Mouse (Mus musculus) embryo, embryonic 11 days (tissue): ENCODE results near the gene Vcl.

Experiments used
- DNase-seq: peaks from one replicate; pipeline ENCODE4 v3.0.0-alpha.2; 2015

Gene Vcl

GRCm38 (mm10) chr14:20928848-20929745, at the start of gene Vcl:
TSS of gene Vcl (plus strand) at chr14:20929398.
- DNase-seq, result peak; percentile 100

DNA sequence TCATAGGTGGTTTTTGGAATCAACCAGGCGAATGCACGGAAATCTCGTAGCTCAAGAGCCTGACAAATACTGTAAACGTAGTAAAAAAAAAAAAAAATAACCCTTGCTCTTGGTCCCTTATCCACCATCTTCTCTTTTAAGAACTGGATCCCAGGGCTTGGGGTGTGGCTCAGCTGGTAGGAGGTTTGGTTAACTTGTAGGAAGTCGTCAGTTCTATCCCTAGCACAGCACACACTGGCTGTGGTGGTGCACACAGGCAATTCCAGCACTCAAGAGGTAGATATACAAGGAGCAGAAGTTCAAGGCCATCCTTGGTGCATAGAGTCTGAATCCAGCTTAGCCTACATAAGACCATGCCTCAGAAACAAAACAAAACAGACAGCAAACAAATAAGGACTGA, 44.5 kb upstream of the Vcl start:
- DNase-seq, result no peak

DNA sequence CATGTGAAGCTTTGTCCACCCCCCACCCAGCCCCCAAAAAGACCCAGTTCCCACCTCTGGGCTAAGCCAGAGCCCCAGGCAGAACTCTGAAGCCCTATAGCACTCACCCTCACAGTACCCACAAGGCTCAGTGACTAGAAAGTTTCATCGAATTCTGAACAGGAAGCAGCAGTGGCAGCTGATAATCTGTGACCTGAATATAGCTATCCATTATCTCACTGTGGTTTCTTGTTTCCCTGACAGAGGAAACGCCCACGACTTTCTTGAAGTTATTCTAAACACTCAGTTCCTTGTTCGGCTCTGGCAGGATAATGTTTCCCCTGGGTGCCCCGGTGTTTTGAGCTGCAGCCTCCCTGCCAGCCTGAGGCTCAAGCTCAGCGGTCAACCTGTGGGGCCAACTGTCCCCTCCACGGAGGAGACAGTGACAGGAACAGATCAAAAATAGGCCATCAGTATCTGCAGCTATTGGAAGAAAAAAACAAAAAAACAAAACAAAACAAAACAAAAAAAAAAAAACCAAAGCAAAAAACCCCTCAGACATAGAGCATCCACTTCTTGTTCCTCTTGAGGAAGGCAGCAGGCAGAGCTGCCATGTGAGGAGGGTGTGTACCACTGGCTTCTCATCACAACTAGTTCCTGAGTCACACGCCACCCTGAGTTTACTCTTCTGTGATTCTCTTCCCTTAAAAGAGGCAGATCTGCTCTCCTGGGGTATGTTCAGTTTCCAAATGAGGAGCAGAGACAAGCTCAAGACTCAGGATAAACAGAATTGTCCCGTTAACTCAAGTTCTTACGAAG, 43.9 kb upstream of the Vcl start:
- peak; percentile 70 for DNase-seq

- DNase-seq, result peak; percentile 64
Observed at GRCm38 (mm10) chr14:20886266-20886665, 42.9 kb upstream of the Vcl start.

GRCm38 (mm10) chr14:20887541-20888085, 41.6 kb upstream of the Vcl start:
- DNase-seq, result no peak

DNA sequence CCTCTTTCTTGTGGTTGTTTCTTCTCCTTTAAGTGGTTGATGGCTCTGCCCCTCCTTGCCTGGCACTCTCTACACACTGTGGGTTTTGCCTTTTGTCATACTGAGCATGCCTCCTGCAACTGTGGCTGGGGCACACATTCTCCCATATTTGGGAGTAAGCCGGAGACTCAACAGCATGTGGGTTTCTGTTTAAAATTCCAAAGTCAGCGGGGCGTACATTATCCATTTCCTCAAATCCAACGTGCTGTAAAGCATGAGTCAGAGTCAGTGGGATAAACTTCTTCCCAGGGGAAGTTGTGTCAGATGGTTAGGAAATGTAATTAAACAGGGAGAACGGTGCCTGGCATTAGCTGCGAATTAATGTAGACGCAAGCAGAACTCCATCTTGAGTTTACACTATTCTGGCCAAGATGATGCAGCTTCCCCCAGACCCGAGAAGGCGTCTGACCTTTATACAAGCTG, 37.2 kb upstream of the Vcl start:
- peak; percentile 66 for DNase-seq

GRCm38 (mm10) chr14:20893815-20894214, 35.4 kb upstream of the Vcl start:
- DNase-seq, result no peak

GRCm38 (mm10) chr14:20901267-20901666, 27.9 kb upstream of the Vcl start:
- DNase-seq, result no peak

DNA sequence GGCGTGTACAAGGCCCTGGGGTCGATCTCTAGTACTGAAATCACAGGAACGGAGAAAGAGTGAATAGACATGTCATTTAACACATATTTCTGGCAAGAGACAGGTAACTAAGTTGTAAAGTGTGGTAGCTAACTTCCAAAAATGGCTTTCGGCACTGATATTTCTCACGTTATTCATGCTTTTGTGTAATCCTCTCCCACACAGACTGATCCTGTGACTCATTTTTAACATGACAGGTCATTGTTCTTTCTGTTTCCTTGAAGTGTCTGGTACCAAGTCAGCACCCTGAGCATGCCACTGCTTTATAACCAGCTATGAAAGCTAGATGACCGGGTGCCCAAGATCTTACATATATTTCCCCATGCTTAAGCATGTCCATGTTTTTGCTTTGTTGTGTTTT, 26.1 kb upstream of the Vcl start:
- no peak for DNase-seq

DNA sequence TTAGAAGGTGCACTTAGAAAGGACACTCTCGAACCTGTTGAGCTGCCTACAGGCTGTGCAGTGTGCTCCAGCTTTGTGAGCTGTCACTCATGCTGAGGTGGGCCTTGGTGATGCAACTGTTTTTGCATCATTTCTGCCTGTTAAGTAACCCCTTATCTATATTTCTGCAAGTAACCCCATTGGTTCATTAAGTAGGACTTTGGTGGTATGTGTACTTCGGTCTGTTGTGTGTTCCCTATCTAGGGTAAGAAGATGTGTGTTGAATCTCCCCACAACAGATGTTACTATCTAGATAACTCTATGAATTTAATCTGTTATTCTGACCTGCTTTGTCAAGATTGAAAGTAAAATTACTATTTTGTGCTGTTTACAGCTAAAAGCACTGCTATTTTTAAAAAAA, 17.4 kb upstream of the Vcl start:
- DNase-seq, result no peak

GRCm38 (mm10) chr14:20914415-20914814, 14.8 kb upstream of the Vcl start:
- DNase-seq, result no peak

- DNase-seq, result no peak
Observed at GRCm38 (mm10) chr14:20916625-20917612, 12.3 kb upstream of the Vcl start.

GRCm38 (mm10) chr14:20924071-20924789, 5.0 kb upstream of the Vcl start:
- DNase-seq, result no peak

GRCm38 (mm10) chr14:20927470-20928307, 1.5 kb upstream of the Vcl start:
- no peak for DNase-seq

DNA sequence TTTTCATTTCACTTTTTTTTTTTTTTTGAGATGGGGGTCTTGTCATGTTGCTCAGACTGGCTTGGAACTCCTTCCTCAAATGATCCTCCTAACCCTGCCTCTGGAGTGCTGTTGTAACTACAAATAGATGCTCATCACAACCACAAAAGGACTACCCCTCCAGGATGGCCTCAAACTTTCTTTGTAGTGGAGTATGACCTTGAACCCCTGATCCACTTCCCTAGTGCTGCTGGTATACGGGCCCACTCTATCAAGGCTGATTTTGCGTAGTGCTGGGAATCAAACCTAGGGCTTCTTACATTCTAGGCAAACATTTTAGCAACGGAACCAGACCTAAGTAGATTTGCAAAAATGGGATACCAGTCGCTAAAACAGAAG, 901 bp upstream of the Vcl start:
- peak; percentile 19 for DNase-seq

DNA sequence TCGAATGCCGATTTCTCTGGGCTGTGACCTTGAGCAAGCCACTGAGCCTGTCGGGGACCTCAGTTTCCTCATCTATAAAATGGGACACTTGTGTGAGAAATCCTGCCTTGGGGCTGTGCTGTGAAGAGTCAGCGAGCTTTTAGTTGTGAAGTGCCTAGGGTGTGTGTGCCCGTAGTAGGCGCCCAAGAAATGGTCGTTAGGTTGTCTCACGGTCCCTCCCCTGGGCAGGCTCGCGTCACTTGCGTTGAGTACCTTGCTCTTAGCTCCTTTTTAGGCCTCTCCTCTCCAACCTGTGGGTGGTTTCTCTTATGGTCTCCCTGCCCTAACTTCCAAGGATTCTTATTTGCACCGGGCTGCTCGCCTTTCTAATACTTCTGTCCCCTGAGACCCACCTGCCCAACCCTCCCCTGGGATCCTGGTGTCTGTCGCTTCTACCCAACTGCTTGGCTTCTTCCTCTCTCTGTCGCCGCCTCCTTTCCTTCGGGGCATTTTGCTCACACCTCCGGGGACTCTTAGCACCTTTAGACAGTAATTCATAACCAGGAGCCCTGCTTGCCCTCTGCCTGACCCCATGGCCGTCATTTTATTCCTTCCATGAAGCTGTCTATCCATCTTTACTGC, 726 bp downstream of the Vcl start:
- peak; percentile 26 for DNase-seq

DNA sequence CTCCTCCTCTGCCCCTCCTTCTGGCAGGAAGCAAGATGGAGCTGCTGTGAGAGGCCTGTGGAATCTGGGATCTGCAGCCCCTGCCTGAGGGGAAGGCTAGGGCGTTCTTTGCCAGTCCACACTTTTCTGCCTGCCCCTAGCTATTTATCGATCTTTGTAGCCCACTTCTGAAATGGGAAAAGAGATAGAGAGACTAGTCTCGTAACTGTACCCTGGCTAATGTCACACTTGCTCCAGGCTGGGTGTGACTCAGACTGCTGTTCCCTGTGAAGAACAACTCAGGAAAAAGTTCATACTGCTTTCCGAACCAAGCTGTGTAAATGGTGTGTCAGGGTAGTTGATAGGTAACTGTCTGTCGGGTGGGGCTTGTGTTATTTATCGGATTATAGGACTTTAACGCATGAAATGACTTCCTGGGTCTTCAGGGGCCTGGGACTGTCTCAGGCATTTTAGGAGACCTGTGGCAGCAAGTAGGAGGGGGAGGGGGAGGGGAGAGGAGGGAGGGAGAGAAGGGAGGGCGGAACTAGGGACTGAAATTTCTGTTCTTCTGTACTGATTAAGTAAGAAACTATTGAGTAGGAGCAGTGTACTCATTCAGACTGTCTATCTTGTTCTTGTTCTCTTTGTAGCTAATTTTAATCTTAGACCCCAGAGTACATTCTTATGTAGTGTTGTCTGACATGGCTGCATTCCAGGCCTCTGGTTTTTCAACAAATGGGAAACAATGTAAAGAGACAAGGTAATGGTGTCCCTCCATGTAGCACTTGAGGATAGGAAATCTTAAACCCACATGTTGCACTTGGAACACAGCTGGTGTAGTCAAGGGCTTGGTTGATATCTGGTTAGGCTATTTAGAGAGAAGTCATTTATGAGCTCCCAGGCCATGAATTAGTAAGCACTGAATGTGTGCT, 1.5 kb downstream of the Vcl start:
- peak; percentile 33 for DNase-seq

- no peak for DNase-seq
Observed at GRCm38 (mm10) chr14:20938424-20938823, 9.2 kb downstream of the Vcl start.

DNA sequence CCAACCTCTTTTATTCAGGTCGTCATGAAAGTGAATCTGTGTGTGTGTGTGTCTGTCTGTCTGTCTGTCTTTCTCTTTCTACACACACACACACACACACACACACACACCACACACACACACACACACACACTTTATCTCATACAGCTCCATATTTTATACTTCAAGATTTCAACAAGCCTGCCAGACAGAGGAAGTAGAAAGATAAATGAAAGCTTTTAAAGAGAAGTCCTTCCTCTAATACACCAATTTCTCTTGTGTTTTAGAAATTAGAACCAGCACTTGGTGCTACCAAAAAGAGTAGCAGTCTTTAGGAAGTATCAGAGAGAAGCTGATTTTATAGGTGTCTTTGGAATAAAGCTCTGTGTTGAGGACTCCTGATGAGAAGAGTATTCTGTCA, 9.7 kb downstream of the Vcl start:
- no peak for DNase-seq
